Mouse (Mus musculus) ZHBTc4 (cell line): ENCODE data around the gene Ak1.

Experiments used
- DNase-seq: peaks from one replicate; pipeline ENCODE4 v3.0.0-alpha.2; 2011; ENCODE audit warnings: low read depth, low spot score

Ak1 gene

DNA sequence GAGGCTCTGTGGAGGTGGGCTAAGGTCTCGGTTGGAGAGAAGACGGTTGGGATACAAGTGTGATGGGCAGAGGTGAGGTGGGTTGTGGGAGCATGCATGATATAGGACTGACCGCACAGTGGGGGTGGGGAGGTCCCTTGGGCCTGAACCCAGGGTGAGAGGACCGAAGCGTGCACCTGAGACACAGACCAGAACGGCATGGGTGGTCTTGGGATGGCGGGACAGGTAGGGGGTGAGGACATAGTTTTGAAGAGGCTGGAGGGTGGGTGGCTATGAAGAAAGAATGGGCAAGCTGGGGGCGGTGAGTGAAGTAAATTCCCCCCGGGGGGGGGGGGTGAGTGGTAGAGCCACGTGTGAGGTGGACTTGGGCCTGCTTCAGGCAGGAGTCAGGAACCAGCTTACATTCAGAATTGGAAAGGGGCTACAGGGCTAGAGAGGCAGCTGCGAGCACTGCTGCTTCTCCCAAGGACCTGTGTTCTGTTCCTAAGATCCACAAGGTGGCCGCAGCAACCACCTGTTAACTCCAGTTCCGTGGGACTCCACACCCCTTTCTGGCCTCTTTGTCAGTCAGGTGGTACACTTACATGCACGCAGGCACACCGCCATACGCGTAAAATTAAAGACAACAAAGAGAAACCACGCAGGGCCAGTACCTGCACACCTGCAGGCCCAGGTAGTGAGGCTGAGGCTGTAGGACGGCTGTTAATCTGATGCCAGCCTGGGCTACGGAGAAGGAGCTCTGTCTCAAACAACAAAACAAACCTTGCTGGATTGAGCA lies 5.9 kb downstream of the Ak1 start:
- no peak for DNase-seq

DNA sequence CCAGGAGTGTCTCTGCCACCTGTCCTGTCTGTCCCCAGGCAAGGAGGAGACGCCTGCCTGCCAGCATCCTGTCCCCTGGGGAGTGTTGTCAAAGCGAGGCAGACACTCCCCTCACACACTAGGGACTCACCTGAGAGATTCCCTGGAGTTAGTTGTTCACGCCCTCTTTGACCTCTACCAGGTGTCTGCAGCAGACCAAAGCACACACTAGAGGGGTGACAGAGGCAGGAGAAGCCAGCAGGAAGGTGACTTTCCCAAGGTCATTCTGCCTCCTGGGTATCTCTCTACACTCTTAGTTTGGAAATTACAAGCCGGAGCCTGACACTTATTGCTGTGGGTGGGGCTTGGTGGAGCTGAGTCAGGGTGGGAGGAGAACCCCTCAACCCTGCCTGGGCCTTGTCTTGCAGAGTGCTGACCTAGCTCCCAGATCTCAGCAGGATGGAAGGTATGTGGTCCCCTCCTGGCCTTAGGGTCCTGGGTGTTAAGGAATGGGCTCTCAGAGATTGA lies 6.5 kb downstream of the Ak1 start:
- DNase-seq: peak; percentile 69

DNA sequence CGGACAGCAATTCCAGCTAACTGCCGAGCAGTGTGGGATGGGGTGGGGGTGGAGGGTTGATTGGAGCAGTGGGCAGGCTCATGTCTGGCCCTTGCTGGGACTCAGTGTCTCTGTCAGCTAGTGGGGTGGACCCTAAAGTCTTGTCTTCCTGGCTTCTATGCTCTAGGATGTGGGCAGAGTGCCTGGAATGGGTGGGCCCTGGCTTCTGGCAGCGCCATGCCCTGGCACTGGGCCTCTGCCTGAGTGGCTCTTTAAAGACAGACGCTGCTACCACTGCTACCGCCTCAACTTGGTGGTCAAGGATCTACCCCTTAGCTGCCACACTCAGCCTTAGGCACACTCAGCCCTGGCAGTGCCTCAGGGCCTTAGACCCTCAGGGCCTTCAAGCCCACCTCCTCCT lies 7.2 kb downstream of the Ak1 start:
- no peak for DNase-seq

DNA sequence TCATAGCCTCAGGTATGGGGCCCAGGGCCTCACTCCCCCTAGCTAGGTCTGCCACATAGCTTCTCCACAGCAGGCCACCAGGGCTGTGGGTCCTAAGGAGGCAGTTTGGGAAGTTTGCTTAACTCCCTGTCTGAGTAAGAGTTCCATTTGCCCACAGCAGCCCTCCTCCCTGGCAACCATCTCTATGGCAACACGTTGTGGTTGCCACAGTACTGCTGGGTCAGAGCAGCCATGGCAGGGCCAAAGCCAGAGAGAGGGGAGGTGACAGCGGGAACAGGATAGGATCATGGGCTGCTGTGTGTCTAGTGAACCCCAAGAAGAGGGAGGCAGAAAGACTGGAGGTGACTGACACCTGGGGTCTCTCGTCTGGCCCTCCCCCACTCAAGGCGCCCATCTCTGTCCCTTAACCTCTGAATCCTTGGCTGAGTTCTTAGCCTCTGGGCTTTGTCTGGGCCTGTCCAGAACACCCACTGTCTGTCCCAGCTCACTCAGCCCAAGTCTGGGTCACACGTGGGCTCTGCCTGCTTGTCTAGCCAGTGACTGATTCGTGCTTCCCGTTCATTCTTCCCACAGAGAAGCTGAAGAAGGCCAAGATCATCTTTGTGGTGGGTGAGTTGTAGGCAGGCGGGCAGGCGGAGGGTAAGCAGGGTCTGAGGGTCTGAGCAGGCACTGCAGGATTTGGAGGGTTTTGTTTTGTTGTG lies 7.9 kb downstream of the Ak1 start:
- DNase-seq: peak; percentile 97

DNA sequence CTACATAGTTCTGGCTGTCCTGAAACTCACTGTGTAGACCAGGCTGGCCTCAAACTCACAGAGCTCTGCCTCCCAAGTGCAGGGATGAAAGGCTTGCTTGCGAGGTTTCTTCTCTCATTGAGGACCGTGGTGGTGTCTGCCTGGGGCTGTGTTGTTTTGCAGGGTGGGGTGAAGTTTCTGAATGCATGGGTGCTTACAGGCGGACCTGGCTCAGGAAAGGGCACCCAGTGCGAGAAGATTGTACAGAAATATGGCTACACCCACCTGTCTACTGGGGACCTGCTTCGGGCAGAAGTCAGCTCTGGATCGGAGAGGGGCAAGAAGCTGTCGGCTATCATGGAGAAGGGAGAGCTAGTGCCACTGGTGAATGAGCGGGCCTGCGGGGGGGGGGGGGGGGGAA lies 8.5 kb downstream of the Ak1 start:
- no peak for DNase-seq

DNA sequence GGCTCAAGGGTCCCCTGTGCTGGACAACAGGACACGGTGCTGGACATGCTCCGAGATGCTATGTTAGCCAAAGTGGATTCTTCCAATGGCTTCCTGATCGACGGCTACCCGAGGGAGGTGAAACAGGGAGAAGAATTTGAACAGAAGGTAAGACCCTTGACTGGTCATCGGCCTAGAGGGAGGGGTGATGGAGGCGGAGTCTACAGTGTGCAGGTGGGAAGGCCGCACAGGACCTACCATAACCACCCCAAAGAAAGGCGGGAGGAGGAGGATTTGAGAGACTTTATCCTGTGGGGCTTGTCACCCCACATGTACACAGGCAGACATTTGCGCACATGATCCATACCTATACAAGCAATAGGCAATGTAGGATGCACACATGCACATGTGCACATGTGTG lies 9.5 kb downstream of the Ak1 start:
- no peak for DNase-seq

DNA sequence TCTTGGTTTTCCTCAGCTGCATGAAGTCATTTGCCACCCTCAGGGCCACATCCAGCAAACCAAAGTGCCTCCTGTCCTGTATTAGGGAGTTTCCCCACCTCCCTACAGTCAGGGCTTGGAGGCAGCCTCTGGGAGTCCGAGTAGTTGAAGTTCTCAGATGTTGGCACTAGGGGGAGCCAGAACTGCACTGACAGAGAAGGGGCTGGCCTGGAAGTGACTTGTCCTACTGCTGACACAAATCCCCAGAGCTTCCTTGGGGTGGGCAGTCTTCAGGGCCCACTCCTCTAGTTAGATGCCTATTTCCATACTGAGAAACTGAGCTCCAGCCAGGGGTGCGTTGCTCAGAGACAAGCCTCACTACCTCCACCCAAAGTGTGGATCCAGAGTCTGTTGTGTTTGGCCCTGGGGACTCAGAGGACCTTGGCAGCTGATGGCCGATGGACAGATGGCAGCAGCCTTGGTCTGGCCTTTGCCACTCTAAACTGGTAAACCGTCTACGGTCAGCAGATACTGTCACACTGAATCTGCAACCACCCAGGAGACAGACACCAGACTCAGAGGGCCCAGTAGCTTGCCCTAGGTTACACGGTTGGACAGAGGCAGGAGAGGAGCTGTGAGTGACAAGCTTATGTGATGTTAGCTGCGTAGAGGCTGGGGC lies 10.3 kb downstream of the Ak1 start:
- peak; percentile 91 for DNase-seq

DNA sequence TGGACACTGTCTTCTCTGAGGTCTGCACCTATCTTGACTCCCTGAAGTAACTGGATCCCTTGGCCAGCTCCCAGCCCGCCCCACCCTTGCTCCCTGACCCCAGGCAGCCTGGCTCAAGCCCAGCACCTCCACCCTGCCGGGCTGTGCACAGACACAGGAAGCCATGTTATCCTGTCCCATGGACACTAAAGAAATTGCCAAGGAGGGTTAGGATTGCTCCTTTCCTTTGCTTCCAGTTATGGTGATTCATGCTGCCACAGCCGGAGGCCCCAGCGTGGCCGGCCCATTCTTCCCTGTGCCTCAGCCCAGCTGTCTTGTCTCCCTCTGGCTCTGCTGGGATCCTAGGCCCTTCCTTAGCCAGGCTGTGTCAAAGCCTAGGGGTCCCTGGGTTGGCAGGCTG lies 12.1 kb downstream of the Ak1 start:
- no peak for DNase-seq

DNA sequence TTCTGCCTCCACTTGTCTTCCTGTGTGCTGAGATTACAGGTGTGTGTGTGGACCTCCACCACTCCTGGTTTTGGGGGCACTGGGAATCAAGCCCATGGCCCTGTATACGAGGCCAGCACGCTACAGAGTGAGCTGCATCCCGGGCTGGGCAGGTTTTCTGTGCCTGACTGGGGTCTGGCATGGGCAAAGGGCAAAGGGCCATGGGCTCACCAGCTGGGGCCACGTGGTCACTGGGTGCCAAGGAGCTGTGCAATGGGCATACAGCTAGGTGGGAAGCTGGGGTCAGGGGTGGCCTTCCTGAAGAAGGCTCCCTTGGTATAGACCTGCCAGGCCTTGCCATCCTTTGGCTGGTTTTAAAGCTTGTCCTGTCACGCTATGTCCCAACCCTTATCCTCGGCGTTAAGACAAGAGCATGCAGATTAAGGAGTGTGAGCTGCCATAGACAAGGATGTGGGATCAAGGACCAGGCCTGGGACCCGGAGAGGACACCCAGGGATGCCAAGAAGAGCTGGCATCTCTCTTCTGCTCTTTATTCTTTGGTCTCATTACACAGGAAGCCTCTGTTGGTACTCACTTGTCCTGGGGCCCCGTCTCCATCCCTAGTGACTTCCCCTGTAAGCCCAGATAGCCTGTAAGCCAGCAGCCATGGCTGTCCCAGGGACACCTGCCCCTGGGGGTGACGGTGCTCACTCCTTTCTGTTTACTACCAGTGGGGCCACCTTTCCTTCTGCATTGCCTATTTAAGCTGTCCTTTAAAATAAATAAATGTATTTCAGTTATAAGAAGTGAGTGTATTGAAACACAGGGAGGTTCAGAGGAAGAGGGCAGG lies 12.9 kb downstream of the Ak1 start:
- DNase-seq: no peak

DNA sequence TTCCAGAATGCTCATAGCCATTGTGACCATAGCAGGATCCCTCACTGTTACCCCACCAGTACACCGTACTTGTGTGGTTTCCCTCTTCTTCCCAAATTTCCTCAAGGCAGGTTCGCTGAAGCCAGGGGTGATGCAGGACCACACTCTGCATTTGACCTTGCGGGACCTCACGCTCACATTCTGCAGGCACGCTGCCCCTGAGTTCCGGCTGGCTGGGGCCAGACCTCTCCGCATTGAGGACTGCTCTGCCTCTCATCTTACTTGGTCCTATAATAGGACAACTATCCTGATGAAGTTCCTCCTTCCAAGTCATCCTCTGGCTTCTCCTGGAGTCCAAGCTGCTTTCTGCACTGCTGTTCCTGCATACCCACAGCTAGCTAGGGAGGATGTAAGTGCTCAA lies 15.1 kb downstream of the Ak1 start:
- DNase-seq: no peak

DNA sequence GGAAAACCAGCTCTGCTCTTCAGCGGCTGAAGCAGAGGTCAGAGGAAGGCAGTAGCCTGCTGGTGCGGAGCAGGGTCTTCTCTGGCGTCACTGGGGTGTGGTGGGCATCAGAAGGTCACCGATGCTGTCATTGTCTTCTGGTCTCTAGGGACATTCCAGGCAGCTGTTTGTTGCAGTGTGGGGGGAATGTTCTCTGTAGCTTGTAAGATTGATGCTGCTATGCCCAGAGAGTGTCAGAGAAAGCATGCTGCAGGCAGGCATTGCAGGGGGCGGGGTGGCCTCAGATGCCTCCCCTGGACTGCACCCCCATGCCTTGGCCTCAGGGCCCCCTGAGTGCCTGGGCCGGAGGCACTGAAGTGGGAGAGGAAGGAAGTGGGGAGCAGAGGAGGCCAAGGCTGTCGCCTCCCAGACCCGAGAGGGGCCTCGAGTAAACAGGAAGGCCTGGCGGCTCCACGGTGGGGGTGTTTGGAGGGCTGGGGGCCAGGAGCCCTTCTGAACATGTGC lies 16.3 kb downstream of the Ak1 start:
- peak; percentile 44 for DNase-seq

DNA sequence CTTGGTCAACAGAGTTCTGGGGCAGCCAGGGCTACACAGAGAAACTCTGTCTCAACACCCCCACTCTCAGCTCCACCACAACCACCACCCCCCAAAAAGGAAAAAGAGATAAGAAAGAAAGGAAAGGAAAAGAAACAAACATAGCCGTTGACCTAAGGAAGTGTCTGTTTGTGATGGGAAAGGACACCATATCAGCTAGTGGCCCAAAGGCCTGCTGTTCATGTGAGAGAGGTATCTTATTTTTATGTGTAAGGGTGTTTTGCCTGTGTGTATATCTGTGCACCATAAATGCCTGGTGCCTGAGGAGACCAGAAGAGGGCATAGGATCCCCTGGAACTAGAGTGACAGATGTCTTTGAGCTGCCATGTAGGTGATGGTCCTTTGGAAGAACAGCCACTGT lies 18.1 kb downstream of the Ak1 start:
- no peak for DNase-seq

DNA sequence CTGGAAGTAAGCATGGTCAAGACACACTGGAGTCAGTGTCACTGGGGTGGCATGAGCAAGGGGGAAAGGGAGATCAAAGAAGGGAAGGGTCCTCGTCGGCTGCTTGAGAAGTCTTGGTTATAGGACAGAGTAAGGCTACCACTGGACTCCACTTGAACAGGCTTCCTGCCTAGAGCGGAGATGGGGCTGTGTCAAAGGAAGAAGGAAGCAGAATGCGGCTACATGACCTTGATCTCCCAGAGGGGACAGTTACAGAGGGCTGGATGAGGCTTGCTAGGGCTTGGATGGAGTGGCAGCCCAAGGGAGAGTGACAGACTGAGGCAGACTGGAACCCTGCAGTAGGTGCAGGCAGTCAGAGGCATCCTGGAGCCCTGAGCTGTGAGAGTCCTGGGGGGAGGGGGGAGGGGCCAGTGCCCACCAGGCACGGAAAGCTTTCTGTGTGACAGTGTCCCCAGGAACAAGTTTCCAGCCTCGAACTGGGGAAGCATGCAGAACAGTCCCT lies 19.0 kb downstream of the Ak1 start:
- peak; percentile 35 for DNase-seq

DNA sequence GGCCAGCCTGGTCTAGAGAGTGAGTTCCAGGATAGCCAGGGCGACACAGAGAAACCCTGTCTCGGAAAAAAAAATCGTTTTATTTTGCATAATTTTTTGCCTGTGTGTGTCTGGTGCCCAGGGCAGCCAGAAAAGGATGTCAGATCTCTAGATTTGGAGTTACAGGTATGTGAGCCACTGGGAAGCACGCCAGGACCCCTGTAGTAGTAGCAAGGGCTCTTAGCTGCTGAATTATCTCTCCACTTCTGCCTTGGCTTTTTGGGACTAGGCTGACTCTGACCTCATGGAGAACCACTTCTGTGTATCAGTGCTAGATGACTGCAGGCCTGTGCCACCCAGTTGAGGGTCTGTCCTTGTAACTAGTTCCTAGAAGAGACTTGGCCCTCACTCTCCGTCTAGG lies 20.3 kb downstream of the Ak1 start:
- DNase-seq: no peak

DNA sequence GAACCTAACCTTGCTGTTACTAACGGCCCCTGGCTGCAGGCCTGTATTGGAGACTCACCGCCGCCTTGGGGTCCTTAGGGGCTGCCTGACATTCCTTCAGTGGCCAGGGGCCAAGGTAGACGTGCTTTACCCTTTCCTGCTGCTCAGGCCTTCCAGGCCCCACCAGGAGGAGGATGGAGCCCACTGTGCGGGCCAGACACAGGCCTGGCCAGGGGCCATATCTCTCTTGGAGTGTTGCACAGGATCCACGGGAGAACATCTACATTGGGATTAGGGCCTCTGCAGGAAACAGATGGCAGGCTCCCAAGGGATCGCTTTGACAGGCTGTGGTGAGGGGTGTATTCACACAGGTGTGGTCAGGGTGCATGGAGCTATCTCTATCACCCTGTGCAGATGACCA lies 21.3 kb downstream of the Ak1 start:
- DNase-seq: no peak

DNA sequence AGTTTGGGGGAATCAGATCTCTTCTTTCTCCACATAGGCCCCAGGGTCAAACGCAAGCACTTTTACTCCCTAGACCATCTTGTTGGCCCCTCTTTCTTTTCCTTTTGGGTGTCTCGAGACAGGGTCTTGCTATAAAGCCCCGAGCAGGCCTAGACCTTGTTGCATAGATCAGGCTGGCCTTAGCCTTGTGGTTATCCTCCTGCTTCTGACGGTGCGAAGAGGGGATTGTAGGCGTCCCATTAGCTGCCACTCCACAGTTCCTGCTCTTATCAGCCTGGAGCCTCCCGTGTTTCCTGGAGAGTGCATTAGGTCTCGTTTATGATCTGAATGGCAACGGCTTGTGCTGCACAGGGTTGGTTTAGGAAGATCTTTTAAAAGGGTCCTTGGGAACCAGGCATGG lies 22.5 kb downstream of the Ak1 start:
- no peak for DNase-seq

DNA sequence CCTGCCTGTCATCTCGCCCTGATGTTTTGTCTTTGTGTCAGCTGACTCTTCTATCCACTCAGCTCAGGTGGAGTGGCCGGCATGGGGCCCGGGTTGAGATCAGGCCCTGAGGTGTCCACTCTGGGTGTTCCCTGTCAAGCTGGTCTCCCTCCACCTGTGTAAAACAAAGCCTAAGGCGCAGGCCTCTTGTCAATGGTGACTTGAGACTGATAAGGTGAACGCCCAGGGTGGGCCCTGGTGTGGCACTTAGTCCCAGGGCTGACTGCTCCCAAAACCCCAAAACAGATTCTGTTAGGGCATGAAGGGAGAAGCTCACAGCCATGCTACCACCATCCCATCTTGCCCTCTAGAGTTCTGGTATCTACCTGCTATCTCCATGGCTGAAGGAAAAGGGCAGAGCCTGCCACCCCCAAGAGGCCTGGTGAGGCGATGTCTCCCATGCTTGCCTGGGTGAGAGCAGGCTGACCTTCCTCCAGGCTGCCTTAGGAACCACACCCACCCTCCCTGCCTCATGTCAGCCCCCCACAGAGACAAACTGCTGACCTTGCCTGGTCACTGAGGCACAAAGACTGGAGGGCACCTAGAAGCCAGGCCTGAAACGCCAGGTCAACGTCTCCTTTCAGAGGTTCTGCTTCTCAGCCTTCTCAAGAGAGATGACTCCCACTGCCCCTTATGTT lies 23.4 kb downstream of the Ak1 start:
- DNase-seq: no peak

DNA sequence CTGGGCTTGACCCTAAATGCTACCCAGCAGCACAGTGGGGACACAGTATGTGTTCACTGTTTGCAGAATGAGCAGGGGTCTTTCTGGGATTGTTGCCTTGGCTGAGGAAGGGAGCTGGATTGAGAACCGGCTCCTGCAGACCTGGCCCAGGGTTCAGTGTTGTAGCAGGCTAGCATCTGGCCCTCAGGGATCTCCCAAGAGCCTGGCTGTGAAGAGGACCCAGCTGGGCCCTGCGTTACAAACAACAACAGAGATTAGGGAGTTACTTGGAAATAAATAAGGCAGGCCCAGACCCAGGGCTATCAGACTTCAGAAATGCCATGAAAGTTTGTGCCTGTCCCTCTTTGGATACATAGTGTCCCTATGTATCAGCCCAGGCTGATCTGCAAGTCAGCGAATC lies 24.1 kb downstream of the Ak1 start:
- no peak for DNase-seq

DNA sequence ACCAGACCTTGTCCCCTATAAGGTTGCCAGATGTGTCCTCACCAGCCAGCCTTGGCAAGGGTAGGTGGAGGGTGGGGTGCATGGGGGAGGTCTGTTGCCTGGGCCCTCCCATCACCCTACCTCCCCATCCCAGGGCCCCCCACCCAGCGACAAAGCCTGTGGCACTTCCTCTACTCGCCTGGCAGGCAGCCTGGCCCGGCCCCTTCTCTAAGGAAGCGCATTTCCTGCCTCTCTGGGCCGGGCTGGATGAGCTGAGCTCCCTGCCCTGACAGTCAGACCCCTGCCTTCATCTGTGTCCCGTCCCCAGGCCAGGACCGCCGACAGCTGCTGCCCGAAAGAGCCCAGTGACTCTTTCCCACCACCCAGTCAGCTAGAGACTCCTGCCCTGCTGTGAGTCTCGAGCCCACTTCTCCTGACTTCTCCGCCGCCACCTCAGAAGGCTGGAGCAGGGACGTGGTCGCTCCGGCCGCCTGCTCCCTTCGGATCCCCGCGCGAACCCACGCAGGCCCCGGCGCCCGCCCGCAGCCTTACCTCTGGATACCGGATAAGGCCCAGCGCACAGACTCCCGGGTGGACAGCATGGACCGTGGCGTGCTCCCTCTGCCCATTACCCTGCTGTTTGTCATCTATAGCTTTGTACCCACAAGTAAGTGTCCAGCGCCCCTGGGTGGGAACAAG lies 25.0 kb downstream of the Ak1 start, which contains the start of gene Eng:
Eng (plus strand) TSS at position 217 of the 678 bp plus-strand sequence.
- DNase-seq: peak; percentile 57

DNA sequence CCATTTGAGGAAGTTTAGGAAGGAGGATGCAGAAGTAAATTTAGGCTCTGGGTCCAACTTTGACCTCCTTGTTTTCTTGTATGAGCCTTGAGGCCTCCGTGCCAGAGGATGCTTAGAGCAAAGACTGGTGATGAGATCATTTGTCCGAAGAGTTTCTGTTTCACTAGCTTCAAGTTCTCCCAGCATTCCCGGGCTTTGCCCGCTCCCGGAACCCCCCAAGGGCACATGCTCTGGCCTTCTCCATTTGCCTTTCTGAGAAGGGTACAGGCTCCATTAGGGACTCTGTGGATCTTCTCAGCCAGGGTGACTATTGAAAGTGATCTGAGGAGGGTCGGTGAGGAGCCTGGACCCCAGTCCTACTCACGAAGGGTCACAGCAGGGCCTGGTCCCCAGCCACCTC lies 25.8 kb downstream of the Ak1 start:
- no peak for DNase-seq
